Mouse (Mus musculus) spleen, adult 2 months (tissue): Measurements from ENCODE around the gene Gabpa.

Experiments
- CTCF ChIP-seq: fragments of 200-500 bp; IDR thresholded peaks from 2 replicates; pipeline ENCODE4 v1.5.1; 2011; ENCODE audit warnings: mild to moderate bottlenecking, inconsistent platforms; ENCODE audit not compliant: insufficient read depth, insufficient read length, insufficient replicate concordance; ENCODE audit errors: extremely low read depth
- POLR2A ChIP-seq: fragments of 200-500 bp; IDR thresholded peaks from 2 replicates; pipeline ENCODE4 v1.6.1; 2011; ENCODE audit warnings: low read depth, low read length, inconsistent platforms

DNA sequence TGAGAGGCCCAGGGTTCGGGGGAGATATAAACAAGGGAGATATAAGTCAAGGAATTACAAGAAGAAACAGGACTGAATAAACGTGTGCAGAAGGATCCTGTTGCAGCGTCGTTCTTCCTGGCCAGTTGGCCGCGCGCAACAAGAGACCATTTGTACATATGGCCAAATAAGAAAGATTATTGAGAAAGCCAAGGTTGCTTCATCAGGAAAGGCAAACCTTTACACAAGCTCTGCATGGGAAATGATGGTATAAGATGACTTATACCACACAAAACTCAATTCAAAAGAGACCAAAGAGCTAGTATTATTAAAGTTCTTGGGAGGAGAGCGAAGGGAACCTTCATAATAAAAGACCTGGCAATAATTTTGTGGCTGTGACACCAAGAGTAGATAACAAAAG, 49.8 kb downstream of the Gabpa start:
- TF ChIP-seq POLR2A (no peak), CTCF (no peak)
